Mouse (Mus musculus) ES-E14 (cell line): Measurements from ENCODE around the gene Pnliprp2. TPM values are rescaled to one million over a fixed set of nuclear protein-coding genes. Genes with fewer than 3 reads are reported as not detected.

Experiments
- DNase-seq: peaks from one replicate; pipeline ENCODE4 v3.0.0-alpha.2; 2013; ENCODE audit warnings: low read depth, low spot score
- H3K27ac ChIP-seq: 2 replicates; pipeline ENCODE4 v1.5.1; 2012; ENCODE audit warnings: low read depth, mild to moderate bottlenecking, low read length, moderate library complexity, mixed read lengths; ENCODE audit not compliant: poor library complexity, insufficient read depth, severe bottlenecking
- H3K36me3 ChIP-seq: 2 replicates; pipeline ENCODE4 v1.6.1; 2012; ENCODE audit warnings: mild to moderate bottlenecking, low read length, moderate library complexity, mixed read lengths; ENCODE audit not compliant: control insufficient read depth, poor library complexity, insufficient read depth, severe bottlenecking
- H3K4me1 ChIP-seq, 2 experiments: fragments of 150-350 bp in 1 of 2; sonication (generic) in 1 of 2; 2 replicates each; pipeline ENCODE4 v1.6.1; 2012; ENCODE audit warnings: low read length in 2 of 2, mild to moderate bottlenecking in 1 of 2, mixed read lengths in 1 of 2; ENCODE audit not compliant: control insufficient read depth in 2 of 2, insufficient read depth in 2 of 2, poor library complexity in 1 of 2
- H3K4me3 ChIP-seq, 2 experiments: fragments of 150-350 bp in 1 of 2; sonication (generic) in 1 of 2; 2 replicates each; pipeline ENCODE4 v1.5.1; 2012; ENCODE audit warnings: low read length in 2 of 2, low read depth in 1 of 2, mild to moderate bottlenecking in 1 of 2, mixed read lengths in 1 of 2; ENCODE audit not compliant: insufficient read depth in 1 of 2, poor library complexity in 1 of 2, severe bottlenecking in 1 of 2
- H3K9ac ChIP-seq: 2 replicates; pipeline ENCODE4 v1.6.1; 2012; ENCODE audit warnings: low read depth, mild to moderate bottlenecking, low read length, mixed read lengths; ENCODE audit not compliant: poor library complexity, insufficient read depth, severe bottlenecking
- H3K9me3 ChIP-seq: fragments of 150-350 bp; sonication (generic); 2 replicates; pipeline ENCODE4 v1.6.1; 2012; ENCODE audit warnings: low read depth, mild to moderate bottlenecking, low read length; ENCODE audit not compliant: control insufficient read depth, insufficient read depth
- CHD2 ChIP-seq: IDR thresholded peaks from 2 replicates; pipeline ENCODE4 v1.6.1; 2014; ENCODE audit warnings: mild to moderate bottlenecking, low read depth, low read length, inconsistent platforms
- HCFC1 ChIP-seq: IDR thresholded peaks from 2 replicates; pipeline ENCODE4 v1.6.1; 2012; ENCODE audit warnings: low read length, inconsistent platforms, borderline replicate concordance; ENCODE audit not compliant: insufficient read depth
- MAFK ChIP-seq: IDR thresholded peaks from 2 replicates; pipeline ENCODE4 v1.6.1; 2014; ENCODE audit warnings: mild to moderate bottlenecking, low read depth, low read length, inconsistent platforms; ENCODE audit not compliant: insufficient read depth
- ZC3H11A ChIP-seq: IDR thresholded peaks from 2 replicates; pipeline ENCODE4 v1.6.1; 2012; ENCODE audit warnings: low read depth, mild to moderate bottlenecking, inconsistent platforms, low read length, borderline replicate concordance
- ZNF384 ChIP-seq: IDR thresholded peaks from 2 replicates; pipeline ENCODE4 v1.6.1; 2012; ENCODE audit warnings: low read depth, low read length, inconsistent platforms
- in situ Hi-C, 2 experiments: fragments of 600-800 bp; cut with MboI; formaldehyde crosslinking; loops; one replicate each; pipeline ENCODE4 v1.15.1; 2025; ENCODE audit warnings: low sequenced_read_pairs in 2 of 2, inconsistent platforms in 1 of 2; ENCODE audit not compliant: unreplicated experiment in 2 of 2
- total RNA-seq: library from RNA; depleted of rRNA; stranded (reverse); fragments of 300-350 nt; gene quantifications from 2 replicates; pipeline ENCODE4 v1.2.3, GENCODE M21; 2012

The Pnliprp2 gene
- total RNA-seq, 1 experiment = 0.40 TPM

DNA sequence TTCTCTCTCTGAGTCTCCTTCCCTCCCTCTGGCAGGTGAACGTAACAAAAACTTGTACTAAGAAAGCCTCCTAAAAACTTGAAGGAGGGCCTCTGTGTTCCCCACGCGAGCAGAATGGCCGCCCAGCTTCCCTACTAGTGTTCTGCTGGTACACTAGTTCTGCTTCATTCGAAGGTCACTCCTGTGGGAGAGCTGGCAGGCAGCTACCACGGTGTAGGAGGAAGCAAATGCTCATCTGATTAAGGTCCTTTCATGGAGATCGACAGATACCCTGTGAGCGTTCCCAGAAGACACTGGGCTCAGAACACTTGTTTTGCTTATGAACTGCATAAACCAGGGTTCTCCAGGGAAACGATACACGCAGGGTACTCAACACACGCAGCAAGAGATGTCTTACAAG is 57.9 kb downstream of the Pnliprp2 start:
- no peaks in the 10 kb centered on the region for H3K9me3 ChIP-seq
- in situ Hi-C loops = no loop called here
- H3K27ac ChIP-seq = no peak overlapping the region
- H3K36me3 ChIP-seq = no peaks in the 10 kb centered on the region
- no peak overlapping the region for H3K9ac ChIP-seq
- no peak overlapping the region for H3K4me3 ChIP-seq
- H3K4me1 ChIP-seq = no peaks in the 10 kb centered on the region; a peak in 1 of 4 replicates
- DNase-seq = no peak
- TF ChIP-seq ZC3H11A (no peak), HCFC1 (no peak), CHD2 (no peak), MAFK (no peak), ZNF384 (no peak)

DNA sequence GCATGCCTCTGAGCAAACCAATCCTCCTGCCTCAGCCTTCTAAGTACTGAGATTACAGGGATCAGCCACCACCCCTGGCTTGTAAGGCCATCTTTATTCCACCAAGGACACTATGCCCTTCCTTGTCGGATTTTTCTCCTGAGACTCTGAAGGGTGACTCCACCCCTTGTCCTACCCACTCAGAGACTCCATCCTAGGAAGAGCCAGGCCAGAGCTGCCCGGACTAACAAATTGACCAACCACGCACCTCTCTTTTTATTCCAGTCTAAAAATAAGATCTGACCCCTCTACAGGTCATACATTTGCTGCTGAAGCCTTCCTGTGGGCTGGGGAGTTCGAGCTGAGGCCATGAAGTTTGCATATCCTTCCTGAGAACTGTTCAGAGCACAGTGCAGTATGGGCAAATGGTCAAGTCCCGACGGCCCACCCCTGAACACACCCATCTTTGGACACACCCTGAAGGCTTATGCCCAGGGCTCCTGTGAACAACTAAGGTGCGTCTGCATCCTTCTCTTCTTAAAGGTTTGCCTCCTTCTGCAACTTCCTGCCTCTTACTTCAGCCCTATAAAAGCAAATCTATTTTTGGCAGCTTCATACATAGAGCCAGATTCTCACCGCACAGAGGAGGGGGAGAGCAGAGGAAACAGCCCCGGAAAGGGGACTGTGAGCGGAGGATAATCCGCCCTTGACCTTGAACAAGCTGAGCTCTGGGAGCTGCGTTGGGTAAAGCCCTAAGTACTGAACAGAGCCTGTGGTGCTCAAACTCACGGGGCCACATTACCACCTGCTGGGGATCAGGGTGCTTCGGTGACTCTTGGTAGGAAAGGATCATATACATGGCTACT is 59.3 kb downstream of the Pnliprp2 start:
- Histone ChIP-seq H3K27ac (no peak overlapping the region), H3K4me1 (no peaks in the 10 kb centered on the region; a peak in 1 of 4 replicates), H3K9ac (no peak overlapping the region), H3K36me3 (no peaks in the 10 kb centered on the region), H3K9me3 (no peaks in the 10 kb centered on the region), H3K4me3 (no peak overlapping the region)
- in situ Hi-C loops = no loop called here
- no peak for DNase-seq
- TF ChIP-seq MAFK (no peak), ZC3H11A (no peak), CHD2 (no peak), HCFC1 (no peak), ZNF384 (no peak)

DNA sequence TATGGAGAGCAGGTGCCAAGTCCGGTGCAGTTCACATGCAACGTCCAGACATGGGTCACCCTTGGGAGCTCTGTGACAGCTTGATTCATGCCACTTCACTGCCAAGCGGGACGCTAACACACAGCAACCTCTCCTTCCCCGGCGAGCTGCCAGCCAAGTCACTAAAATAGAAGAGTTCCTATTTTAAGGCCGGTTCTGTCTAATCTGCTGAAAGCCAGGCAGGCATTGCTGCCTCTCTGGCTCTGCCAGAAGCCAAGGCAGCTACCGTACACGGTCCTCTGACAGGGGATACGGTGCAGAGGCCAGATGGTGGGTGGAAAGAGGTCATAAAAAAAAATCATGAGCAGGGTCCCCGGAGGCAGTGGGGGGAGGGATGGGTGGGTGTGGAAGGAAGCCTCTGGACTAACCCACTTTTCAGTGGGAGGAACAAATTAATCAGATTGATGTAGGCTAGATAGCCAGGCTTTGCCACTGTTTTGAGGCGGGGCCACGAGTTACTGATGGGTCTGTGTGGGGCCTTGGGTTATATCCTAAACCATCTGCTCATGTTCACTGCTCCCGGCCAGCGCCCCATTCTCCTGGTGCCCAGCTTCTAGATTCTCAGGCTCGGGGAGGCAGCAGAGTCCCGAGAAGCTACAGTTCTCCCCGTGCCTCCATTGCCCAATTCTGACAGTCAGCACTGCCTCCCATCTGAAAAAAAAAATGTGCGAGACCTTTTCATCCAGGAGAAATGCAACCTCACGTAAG is 63.1 kb downstream of the Pnliprp2 start:
- Histone ChIP-seq H3K36me3 (no peaks in the 10 kb centered on the region), H3K4me3 (no peak overlapping the region), H3K4me1 (no peaks in the 10 kb centered on the region), H3K9ac (no peak overlapping the region), H3K9me3 (no peaks in the 10 kb centered on the region), H3K27ac (no peak overlapping the region)
- in situ Hi-C loops = no loop called here
- TF ChIP-seq CHD2 = no peak
- no peak for TF ChIP-seq MAFK
- no peak for TF ChIP-seq ZNF384
- TF ChIP-seq HCFC1 = no peak
- no peak for TF ChIP-seq ZC3H11A
- no peak for DNase-seq

DNA sequence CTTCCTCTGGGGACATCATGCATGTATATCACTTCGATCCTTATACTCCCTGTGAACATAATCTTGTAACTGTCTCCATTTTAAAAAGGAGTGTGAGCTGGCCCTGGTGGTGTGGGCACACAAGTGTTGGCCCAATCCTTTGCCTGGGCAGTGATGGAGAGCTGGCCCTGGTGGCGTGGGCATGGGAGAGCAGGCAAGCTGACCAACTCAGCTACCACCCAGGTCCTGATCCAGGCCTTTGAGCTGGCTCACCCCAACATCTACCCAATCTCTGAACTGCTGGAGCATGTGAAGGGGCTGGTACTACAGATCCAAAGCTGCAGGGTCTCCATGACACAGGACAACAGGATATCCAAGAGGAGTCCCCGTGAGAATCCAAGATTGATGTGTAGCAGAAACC is 63.8 kb downstream of the Pnliprp2 start:
- Histone ChIP-seq H3K27ac (no peak overlapping the region), H3K9me3 (no peaks in the 10 kb centered on the region), H3K36me3 (no peaks in the 10 kb centered on the region), H3K9ac (no peak overlapping the region), H3K4me1 (no peaks in the 10 kb centered on the region), H3K4me3 (no peak overlapping the region)
- TF ChIP-seq ZC3H11A (no peak), CHD2 (no peak), MAFK (no peak), HCFC1 (no peak), ZNF384 (no peak)
- in situ Hi-C loops = no loop called here
- DNase-seq = no peak
